Mouse (Mus musculus): ENCODE results near the gene Krtap5-4.

DNA sequence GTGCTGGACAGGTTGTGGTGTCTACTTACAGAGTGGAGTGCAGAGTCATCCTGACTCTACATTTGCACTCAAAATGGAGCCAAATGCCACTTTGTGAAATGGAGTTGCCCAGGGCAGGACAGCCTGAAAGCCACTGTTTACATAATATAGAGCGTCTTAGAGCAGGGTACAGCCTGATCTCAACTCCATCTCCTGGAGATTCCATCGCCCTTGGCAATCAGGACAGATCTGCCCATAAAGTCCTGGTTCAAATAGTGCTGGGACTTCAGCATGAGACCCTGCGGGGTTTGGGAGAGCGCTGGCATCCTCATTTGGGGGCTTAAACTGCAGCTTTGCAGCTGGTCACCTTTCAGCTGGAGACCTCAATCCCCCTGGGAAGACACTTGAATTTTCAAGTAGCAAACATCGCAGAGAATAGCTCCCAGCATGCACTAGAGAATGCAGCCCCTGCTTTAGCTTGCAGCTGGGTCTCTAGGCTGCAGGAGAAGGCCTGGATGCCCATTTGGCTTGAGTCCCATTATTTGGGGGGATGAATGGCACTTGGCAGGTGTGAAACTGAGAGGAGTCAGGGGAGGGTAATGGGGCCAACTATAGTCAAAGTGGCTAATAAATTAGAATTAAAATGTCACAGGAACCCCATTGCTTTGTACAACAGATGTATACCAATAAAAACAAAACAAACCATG, 11.4 kb downstream of the Krtap5-4 start:
- TF ChIP-seq USF1 (IDR thresholded peaks at IDR 0.05; ENCODE audit: low read depth) (no peak), CTCF (IDR thresholded peaks at IDR 0.05; ENCODE audit: control insufficient read depth, insufficient read depth, insufficient read length) (no peak), FOSL1 (IDR thresholded peaks at IDR 0.05; ENCODE audit: insufficient read depth, low read length, poor library complexity, severe bottlenecking) (no peak), MAX (IDR thresholded peaks at IDR 0.05) (no peak)
